In the genomic region with DNA sequence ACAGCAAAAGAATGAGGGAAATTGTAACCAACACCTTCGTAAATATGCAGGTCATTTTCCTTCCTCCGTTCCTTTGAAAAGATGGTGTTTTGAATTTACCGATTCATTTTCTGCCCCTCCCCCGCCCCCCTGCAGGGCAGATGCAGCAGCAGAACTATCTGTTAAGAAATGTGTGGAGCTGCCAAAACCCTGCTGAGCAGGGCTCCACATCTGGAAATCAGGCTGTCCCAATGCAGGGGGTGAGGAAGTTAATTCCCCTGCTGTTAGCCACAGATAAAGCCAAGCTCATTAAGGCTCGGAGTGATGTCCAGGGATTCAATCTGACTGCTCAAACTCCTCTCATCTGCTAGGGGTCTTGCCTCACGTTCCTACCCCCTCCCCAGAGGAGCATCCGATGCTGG, we compare ENCODE assay signal across 14 mouse cellular contexts. TPM values are rescaled to one million over a fixed set of nuclear protein-coding genes. Genes with fewer than 3 reads are reported as not detected.
DNase-seq lines count a peak whose midpoint lies in the region; ATAC-seq and TF ChIP-seq lines count a peak whose summit lies in the region.
"Had no signal": no experiment of that assay in that cellular context is flagged by ENCODE, and none has a peak within 500 bp of the region (broad histone marks: within the 10 kb centered on the region; RNA-seq: fewer than 3 reads in every experiment).

No protein-coding gene starts in this region.

- no peak overlapping the region for H3K9ac ChIP-seq in stomach, embryonic 15.5 days
- no peak overlapping the region for H3K9ac ChIP-seq in stomach, postnatal 0 days (ENCODE audit: low read length)
- no peak overlapping the region for H3K9ac ChIP-seq in forebrain, embryonic 15.5 days (replicated peaks)
- H3K9ac ChIP-seq in limb, embryonic 15.5 days: no peak overlapping the region

- no peak for DNase-seq in stomach, postnatal 0 days (ENCODE audit: low spot score)
- no peak for DNase-seq in adrenal gland, postnatal 10 days
- DNase-seq in cerebellum, postnatal 25 days: no peak
- no peak for DNase-seq in right cerebral cortex, postnatal 36 days (ENCODE audit: low spot score in 2 of 2)
- no peak for DNase-seq in natural killer cell, adult 2 months (ENCODE audit: low spot score in 2 of 2)
- DNase-seq: adrenal gland, adult 8-10 months; spleen, adult 18-20 months; thymus, postnatal 36 days had no signal

- no peaks in the 10 kb centered on the region for H3K4me1 ChIP-seq in stomach, embryonic 15.5 days
- H3K4me1 ChIP-seq in stomach, postnatal 0 days (replicated peaks; ENCODE audit: control insufficient read depth, insufficient read depth): no peaks in the 10 kb centered on the region
- H3K4me1 ChIP-seq in forebrain, embryonic 15.5 days: peaks cover 51% of the 10 kb centered on the region
- peaks cover 9% of the 10 kb centered on the region for H3K4me1 ChIP-seq in limb, embryonic 15.5 days

- no peaks in the 10 kb centered on the region for H3K27me3 ChIP-seq in stomach, embryonic 15.5 days (replicated peaks)
- no peaks in the 10 kb centered on the region for H3K27me3 ChIP-seq in stomach, postnatal 0 days (ENCODE audit: control insufficient read depth, insufficient read depth, low read length)
- no peaks in the 10 kb centered on the region for H3K27me3 ChIP-seq in forebrain, embryonic 15.5 days
- H3K27me3 ChIP-seq in limb, embryonic 15.5 days: no peaks in the 10 kb centered on the region

- no peak for TF ChIP-seq CTCF in stomach, postnatal 0 days (IDR thresholded peaks at IDR 0.05; ENCODE audit: low read depth)

- 14% methylated on average over 7 of the region's 7 CpGs for WGBS in stomach, embryonic 15.5 days
- 16% methylated on average over 7 of the region's 7 CpGs for WGBS in stomach, postnatal 0 days
- 7% methylated on average over 7 of the region's 7 CpGs for WGBS in forebrain, embryonic 15.5 days
- 6% methylated on average over 7 of the region's 7 CpGs for WGBS in limb, embryonic 15.5 days

- TF ChIP-seq EP300 in stomach, postnatal 0 days (optimal IDR thresholded peaks at IDR 0.05): no peak

- H3K27ac ChIP-seq in stomach, embryonic 15.5 days: no peak overlapping the region
- no peak overlapping the region for H3K27ac ChIP-seq in stomach, postnatal 0 days (replicated peaks)
- H3K27ac ChIP-seq in forebrain, embryonic 15.5 days (replicated peaks): peak overlapping the region; percentile 34
- H3K27ac ChIP-seq in limb, embryonic 15.5 days: peak overlapping the region; percentile 59

- no peaks in the 10 kb centered on the region for H3K9me3 ChIP-seq in stomach, embryonic 15.5 days
- H3K9me3 ChIP-seq in stomach, postnatal 0 days (ENCODE audit: control insufficient read depth, low read length): no peaks in the 10 kb centered on the region
- no peaks in the 10 kb centered on the region for H3K9me3 ChIP-seq in forebrain, embryonic 15.5 days
- no peaks in the 10 kb centered on the region for H3K9me3 ChIP-seq in limb, embryonic 15.5 days

- no peak overlapping the region for H3K4me3 ChIP-seq in stomach, embryonic 15.5 days (replicated peaks)
- H3K4me3 ChIP-seq in stomach, postnatal 0 days (ENCODE audit: low read depth, low read length): no peak overlapping the region
- H3K4me3 ChIP-seq in forebrain, embryonic 15.5 days: no peak overlapping the region
- no peak overlapping the region for H3K4me3 ChIP-seq in limb, embryonic 15.5 days

- ATAC-seq in stomach, embryonic 15.5 days (ENCODE audit: insufficient read depth, low FRiP score, low read depth): no peak
- no peak for ATAC-seq in stomach, postnatal 0 days (ENCODE audit: low FRiP score, low TSS enrichment)
- no peak for ATAC-seq in forebrain, embryonic 15.5 days (replicated peaks)
- no peak for ATAC-seq in limb, embryonic 15.5 days (ENCODE audit: insufficient number of reproducible peaks, low FRiP score, low TSS enrichment, low read depth)

- H3K36me3 ChIP-seq in stomach, embryonic 15.5 days: no peaks in the 10 kb centered on the region
- no peaks in the 10 kb centered on the region for H3K36me3 ChIP-seq in stomach, postnatal 0 days (ENCODE audit: control insufficient read depth, insufficient read depth, low read length)
- H3K36me3 ChIP-seq in forebrain, embryonic 15.5 days: no peaks in the 10 kb centered on the region
- H3K36me3 ChIP-seq in limb, embryonic 15.5 days: no peaks in the 10 kb centered on the region

- H3K4me2 ChIP-seq in stomach, embryonic 15.5 days: 0 out of 2 replicates have a peak overlapping the region, but pooled peaks have one; percentile 1
- H3K4me2 ChIP-seq in stomach, postnatal 0 days (replicated peaks; ENCODE audit: low read depth): no peak overlapping the region
- no peak overlapping the region for H3K4me2 ChIP-seq in forebrain, embryonic 15.5 days (replicated peaks)
- H3K4me2 ChIP-seq in limb, embryonic 15.5 days: no peak overlapping the region

RNA-seq across cellular contexts. Expression of gene 4930470P17Rik, which starts 56.0 kb away (rescaled TPM):
- not detected in 2 replicates for polyA plus RNA-seq in stomach, embryonic 15.5 days (2015; fragmentation: Nextera tagmentation; extraction: Ambion mirVana)
- not detected in 2 replicates for polyA plus RNA-seq in stomach, postnatal 0 days (2015; fragmentation: Nextera tagmentation; extraction: Ambion mirVana)
- polyA plus RNA-seq in forebrain, embryonic 15.5 days (2015; fragmentation: Nextera tagmentation; extraction: Ambion mirVana): not detected in 2 replicates
- polyA plus RNA-seq in limb, embryonic 15.5 days (2015; fragmentation: Nextera tagmentation; extraction: Ambion mirVana): not detected in 2 replicates
- not detected for total RNA-seq in adrenal gland, postnatal 10 days (2021)
- total RNA-seq: adrenal gland, adult 8-10 months; gastrocnemius, postnatal 4 days; layer of hippocampus, postnatal 10 days had no signal
- polyA plus RNA-seq: liver, embryonic 16.5 days had no signal

Comparison
In these comparisons a context has a peak if more than half of its experiments do, and no peak if none do; other contexts are left out.
1. H3K27ac ChIP-seq: peak in forebrain, embryonic 15.5 days (single experiment) and limb, embryonic 15.5 days (single experiment); none in stomach, embryonic 15.5 days (single experiment) and stomach, postnatal 0 days (single experiment).